Mouse (Mus musculus) cerebellum, adult 8-10 months (tissue): ENCODE measurements around the gene Gm21903.
"Not testable (repeated sequence)": the region's sequence is repeated elsewhere in the genome, so short reads cannot be mapped to it uniquely, and the experiment has no call there.

Experiments used
- DNase-seq: peaks from one replicate; pipeline ENCODE4 v3.0.0; 2022

The Gm21903 gene

GRCm38 (mm10) chr17:39043241-39043640 is at the start of gene Gm21903:
Gene Gm21903, minus strand, starts transcription at chr17:39043341.
- no peak for DNase-seq

DNA sequence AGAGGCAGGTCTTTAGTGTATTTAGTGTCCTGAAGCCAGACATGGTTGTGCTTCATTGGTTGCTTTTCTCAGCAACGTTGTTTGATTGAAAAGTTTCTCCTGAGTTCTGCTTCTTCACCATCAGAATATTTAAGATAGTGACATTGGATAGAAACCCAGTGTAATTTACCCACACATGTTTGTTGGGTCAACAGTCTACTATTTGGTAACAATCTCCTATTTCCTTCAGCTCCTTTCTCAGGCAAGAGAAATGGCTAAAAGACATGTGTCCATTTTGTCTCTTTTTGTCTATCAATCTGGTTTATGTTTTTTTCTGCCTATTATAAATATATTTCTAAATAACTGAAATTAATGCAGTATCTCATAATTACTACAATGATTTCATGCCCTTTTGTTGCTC is 33.8 kb upstream of the Gm21903 start, which contains the start of gene Esp23:
Esp23 (minus strand) TSS at position 101 of the 400 bp plus-strand sequence.
- DNase-seq, result no peak

DNA sequence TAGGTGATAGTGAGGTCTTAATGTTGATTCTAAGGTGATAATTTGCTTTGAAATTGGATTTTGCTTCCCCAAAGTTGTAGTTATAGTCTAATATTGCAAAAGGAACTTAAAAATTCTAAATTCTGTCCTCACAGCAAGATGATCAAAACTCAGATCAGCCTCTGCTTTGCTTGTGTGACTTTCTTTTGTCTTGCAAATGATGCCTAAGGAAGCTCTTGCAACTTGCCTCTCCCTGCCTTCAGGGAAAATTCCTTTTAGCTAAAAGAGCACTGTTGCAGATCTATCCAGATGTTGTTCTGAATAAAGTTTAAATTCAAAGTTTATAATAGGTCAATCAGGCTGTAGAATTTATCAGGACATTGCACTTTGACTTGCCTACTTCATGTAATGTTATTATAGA is 20.5 kb upstream of the Gm21903 start:
- no peak for DNase-seq

DNA sequence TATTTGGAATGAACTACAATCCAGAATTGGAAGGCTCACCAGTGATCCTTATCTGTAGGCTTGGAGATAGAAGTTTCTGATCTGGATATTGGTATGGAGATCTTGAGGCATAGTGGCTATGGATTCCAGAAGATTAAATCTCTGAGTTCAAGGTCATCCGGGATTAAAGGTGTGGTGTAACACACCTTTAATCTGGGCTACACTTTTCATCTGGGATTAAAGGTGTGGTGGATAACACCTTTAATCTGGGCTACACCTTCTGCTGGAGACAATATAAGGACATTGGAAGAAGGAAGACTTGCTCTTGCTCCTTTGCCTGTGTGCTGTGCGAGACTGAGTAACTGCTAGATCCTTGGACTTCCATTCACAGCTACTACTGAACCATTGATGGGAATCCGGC is 6.7 kb downstream of the Gm21903 start, which contains the start of gene Esp24:
Esp24 (plus strand) TSS at position 301 of the 400 bp plus-strand sequence.
- not testable (repeated sequence) for DNase-seq

GRCm38 (mm10) chr17:39017184-39017583 is 26.0 kb downstream of the Gm21903 start:
- DNase-seq, result no peak

GRCm38 (mm10) chr17:39010675-39011638 is 32.2 kb downstream of the Gm21903 start:
- DNase-seq, result no peak

DNA sequence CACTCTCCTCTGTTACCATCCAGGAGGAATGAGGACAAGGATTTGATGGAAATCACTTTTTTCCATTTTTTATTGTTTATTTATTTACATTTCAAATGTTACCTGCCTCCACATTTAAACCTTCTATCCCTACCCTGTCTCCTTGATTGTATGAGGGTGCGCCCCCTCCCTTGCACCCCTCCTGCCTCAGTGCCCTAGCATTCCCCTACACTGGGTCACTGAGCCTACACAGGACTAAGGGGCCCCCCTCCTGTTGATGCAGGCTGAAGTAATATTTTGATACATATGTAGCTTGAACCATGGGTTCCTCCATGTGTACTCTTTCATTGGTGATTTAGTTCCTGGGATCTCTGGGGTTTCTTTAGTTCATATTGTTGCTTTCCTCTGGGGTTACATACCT is 33.3 kb downstream of the Gm21903 start:
- no peak for DNase-seq
